Mouse (Mus musculus): ENCODE measurements at regions not wholly inside any gene's neighbourhood (a gene's known extent, or its start where the extent isn't known, plus 50 kb on each side); places are given as distances from the start of the nearest gene placed in this dataset.
A peak's percentile ranks its signal among the peaks of the same experiment; 100 is the strongest.

DNA sequence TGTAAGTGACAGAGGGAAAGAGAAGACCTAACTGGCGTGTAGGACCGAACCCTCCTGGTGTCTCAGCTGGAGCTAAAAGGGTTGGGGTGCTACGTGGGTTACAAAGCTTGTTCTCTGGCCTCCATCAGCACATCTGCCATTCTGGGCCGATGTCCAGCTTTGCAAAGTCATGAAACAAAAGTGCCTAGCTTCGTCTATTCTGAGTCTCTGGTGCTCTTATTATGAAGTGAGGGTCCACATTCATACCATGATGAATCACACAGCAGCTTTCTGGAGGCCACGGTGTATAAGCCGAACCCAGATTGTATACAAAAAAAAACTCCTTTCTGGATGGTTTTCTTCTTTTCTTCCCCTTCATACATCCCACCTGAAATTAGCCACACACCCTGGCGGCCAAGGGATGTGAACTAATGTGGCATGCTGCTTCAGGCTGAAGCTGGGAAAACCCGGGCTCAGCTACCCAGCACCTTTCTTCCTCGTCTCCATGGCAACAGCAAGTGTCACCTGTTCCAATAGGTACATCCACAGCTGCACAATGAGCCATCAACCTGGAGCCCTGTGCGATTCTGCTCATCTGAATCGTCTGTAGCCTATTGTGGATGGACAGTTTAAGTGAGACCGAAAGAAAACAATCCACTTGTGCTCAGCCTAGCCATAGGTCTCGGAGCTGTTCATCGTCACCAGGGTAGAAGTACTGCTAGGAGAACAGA, 89.5 kb upstream of the Cbln4 start:
- peak; percentile 45 for DNase-seq (ENCODE audit: low spot score)
- H3K36me3 ChIP-seq (ENCODE audit: control insufficient read depth, insufficient read depth, low read length) = no peaks in the 10 kb centered on the region

DNA sequence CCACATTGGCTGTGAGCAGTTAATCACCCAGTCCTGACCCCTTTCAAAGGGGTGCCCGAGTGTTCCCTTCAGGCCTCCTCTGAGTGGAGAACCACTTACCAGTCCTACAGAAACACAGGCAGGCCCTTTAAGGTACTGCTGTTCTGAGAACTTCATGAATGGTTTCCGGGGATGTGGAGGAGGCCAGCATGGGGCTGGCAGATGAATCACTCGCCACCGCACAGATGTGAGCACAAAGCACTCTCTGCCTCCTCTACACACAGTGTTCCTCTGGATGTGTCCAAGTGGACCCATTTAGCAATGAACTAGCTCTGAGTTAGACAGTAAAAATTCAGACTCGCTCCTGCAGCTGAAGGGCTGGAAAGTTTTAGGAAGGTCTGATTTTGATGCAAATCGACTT, 96.8 kb upstream of the Cbln4 start:
- Histone ChIP-seq H3K9me3 (ENCODE audit: control insufficient read depth, low read length) (no peaks in the 10 kb centered on the region), H3K27me3 (replicated peaks; ENCODE audit: control insufficient read depth, insufficient read depth, low read length) (no peaks in the 10 kb centered on the region), H3K4me2 (ENCODE audit: low read depth, low read length) (no peak overlapping the region), H3K4me3 (ENCODE audit: low read depth, low read length) (no peak overlapping the region), H3K36me3 (ENCODE audit: control insufficient read depth, insufficient read depth, low read length) (no peaks in the 10 kb centered on the region), H3K9ac (ENCODE audit: low read depth, low read length) (no peak overlapping the region), H3K27ac (replicated peaks; ENCODE audit: low read depth, low read length) (no peak overlapping the region), H3K4me1 (ENCODE audit: control insufficient read depth, insufficient read depth, low read length) (no peaks in the 10 kb centered on the region)
- DNase-seq (ENCODE audit: low spot score) = no peak
- WGBS = 57% methylated on average over 6 of the region's 6 CpGs
- ATAC-seq (ENCODE audit: low read depth) = no peak

More for the DNA sequence above, 89.5 kb upstream of the Cbln4 start:
- Histone ChIP-seq H3K9me3 (ENCODE audit: control insufficient read depth, low read length) (no peaks in the 10 kb centered on the region), H3K27me3 (replicated peaks; ENCODE audit: control insufficient read depth, insufficient read depth, low read length) (no peaks in the 10 kb centered on the region), H3K4me2 (ENCODE audit: low read depth, low read length) (no peak overlapping the region), H3K4me1 (ENCODE audit: control insufficient read depth, insufficient read depth, low read length) (no peaks in the 10 kb centered on the region), H3K9ac (ENCODE audit: low read depth, low read length) (no peak overlapping the region), H3K4me3 (ENCODE audit: low read depth, low read length) (no peak overlapping the region), H3K27ac (replicated peaks; ENCODE audit: low read depth, low read length) (no peak overlapping the region)
- 69% methylated on average over 15 of the region's 15 CpGs for WGBS
- ATAC-seq (ENCODE audit: low read depth) = no peak

DNA sequence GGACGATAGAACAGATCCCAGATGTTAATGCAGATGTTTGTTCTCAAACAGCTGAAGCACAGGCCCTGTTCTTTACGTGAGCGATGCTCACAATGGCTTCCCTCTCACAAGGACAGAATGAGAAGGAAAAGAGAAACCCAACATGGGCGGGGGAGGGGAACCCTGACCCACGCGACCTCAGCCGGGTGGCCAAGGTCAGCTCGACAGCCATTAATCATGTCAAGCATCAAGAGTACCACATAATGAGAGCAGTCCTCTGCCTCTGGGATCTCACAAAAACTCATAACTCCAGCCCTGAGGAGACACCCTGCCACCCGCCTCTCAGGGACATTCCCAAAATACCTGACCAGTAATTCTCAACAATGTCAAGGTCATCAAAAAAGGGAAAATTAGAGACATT, 100.0 kb upstream of the Cbln4 start:
- no peak for ATAC-seq (ENCODE audit: low read depth)
- H3K4me1 ChIP-seq (ENCODE audit: control insufficient read depth, insufficient read depth, low read length) = no peaks in the 10 kb centered on the region
- H3K9ac ChIP-seq (ENCODE audit: low read depth, low read length) = no peak overlapping the region
- H3K4me3 ChIP-seq (ENCODE audit: low read depth, low read length) = no peak overlapping the region
- 52% methylated on average over 9 of the region's 9 CpGs for WGBS
- no peak for DNase-seq (ENCODE audit: low spot score)
- H3K36me3 ChIP-seq (ENCODE audit: control insufficient read depth, insufficient read depth, low read length) = no peaks in the 10 kb centered on the region
- no peaks in the 10 kb centered on the region for H3K9me3 ChIP-seq (ENCODE audit: control insufficient read depth, low read length)
- H3K4me2 ChIP-seq (ENCODE audit: low read depth, low read length) = no peak overlapping the region
- no peaks in the 10 kb centered on the region for H3K27me3 ChIP-seq (replicated peaks; ENCODE audit: control insufficient read depth, insufficient read depth, low read length)
- no peak overlapping the region for H3K27ac ChIP-seq (replicated peaks; ENCODE audit: low read depth, low read length)

DNA sequence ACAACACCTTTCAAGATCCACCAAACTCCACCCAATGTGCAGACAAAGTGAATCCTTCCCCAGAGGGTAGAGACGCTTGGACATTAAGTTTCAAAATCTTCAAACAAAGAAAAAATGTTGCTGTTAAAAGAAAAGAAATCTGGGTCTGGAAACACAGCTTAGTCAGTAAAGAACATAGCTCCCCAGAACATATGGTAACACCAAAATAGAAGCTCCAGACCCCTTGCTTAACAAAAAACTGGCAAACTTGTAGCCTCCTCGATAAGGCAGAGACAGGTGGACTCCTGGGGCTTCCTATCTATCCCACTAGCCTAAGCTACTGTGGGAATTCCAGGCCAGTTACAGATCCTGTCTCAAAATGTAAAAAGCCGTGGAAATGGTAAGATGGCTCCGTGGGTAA, 99.6 kb upstream of the Mc3r start:
- Histone ChIP-seq H3K36me3 (ENCODE audit: control insufficient read depth, insufficient read depth, low read length) (no peaks in the 10 kb centered on the region), H3K27ac (replicated peaks; ENCODE audit: low read depth, low read length) (no peak overlapping the region), H3K4me1 (ENCODE audit: control insufficient read depth, insufficient read depth, low read length) (no peaks in the 10 kb centered on the region), H3K9me3 (ENCODE audit: control insufficient read depth, low read length) (peaks cover 11% of the 10 kb centered on the region), H3K9ac (ENCODE audit: low read depth, low read length) (no peak overlapping the region), H3K4me3 (ENCODE audit: low read depth, low read length) (no peak overlapping the region), H3K27me3 (replicated peaks; ENCODE audit: control insufficient read depth, insufficient read depth, low read length) (no peaks in the 10 kb centered on the region), H3K4me2 (ENCODE audit: low read depth, low read length) (no peak overlapping the region)
- DNase-seq (ENCODE audit: low spot score) = no peak
- no peak for ATAC-seq (ENCODE audit: low read depth)
- WGBS = 85% methylated on average over 4 of the region's 4 CpGs

DNA sequence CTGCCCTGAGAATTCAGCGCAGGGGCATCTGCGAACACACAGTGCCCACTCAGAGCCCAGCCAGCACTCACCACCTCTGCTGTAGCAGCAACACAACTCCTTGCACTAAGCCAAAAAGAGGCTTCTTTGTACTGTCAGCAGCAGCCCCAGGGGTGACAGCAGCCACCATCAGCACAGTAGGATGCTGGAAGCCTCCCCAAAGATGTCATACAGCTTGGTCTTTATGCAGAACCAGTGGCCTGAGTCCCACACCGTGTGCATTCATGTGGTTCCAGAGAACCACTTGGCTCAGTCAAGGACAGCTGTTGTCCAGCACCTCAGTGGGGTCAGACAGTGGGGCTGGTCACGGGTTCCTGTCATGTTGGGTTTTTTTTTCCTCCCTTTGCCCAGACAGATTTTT, 98.6 kb upstream of the Mc3r start:
- no peak overlapping the region for H3K27ac ChIP-seq (replicated peaks; ENCODE audit: low read depth, low read length)
- no peaks in the 10 kb centered on the region for H3K4me1 ChIP-seq (ENCODE audit: control insufficient read depth, insufficient read depth, low read length)

DNA sequence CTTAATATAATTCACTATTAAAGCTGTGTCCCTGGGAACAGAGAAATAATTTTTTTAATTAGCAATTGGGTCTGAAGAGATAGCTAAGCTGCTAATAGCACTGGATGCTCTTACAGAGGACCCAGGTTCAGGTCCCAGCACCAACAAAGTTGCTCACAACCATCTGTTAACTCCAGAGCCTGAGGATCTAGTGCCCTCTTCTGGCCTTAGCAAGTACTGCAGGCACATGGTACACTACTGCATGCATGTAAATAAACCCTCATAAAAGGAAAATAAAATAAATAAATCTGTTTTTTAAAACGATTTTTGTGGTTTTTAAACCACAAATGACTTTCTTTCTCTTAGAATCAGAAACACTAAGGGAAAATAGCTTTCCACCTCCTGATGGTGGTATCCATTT, 97.4 kb upstream of the Mc3r start:
- Histone ChIP-seq H3K4me1 (ENCODE audit: control insufficient read depth, insufficient read depth, low read length) (no peaks in the 10 kb centered on the region), H3K9ac (ENCODE audit: low read depth, low read length) (no peak overlapping the region), H3K36me3 (ENCODE audit: control insufficient read depth, insufficient read depth, low read length) (no peaks in the 10 kb centered on the region), H3K4me2 (ENCODE audit: low read depth, low read length) (no peak overlapping the region), H3K9me3 (ENCODE audit: control insufficient read depth, low read length) (peaks cover 11% of the 10 kb centered on the region), H3K4me3 (ENCODE audit: low read depth, low read length) (no peak overlapping the region), H3K27ac (replicated peaks; ENCODE audit: low read depth, low read length) (no peak overlapping the region), H3K27me3 (replicated peaks; ENCODE audit: control insufficient read depth, insufficient read depth, low read length) (no peaks in the 10 kb centered on the region)
- ATAC-seq (ENCODE audit: low read depth) (no peak), DNase-seq (ENCODE audit: low spot score) (no peak)
- WGBS = 58% methylated on average over 1 of the region's 1 CpGs

More for the DNA sequence above, 98.6 kb upstream of the Mc3r start:
- no peak overlapping the region for H3K4me3 ChIP-seq (ENCODE audit: low read depth, low read length)
- H3K9ac ChIP-seq (ENCODE audit: low read depth, low read length) = no peak overlapping the region
- WGBS = 73% methylated on average over 4 of the region's 4 CpGs
- ATAC-seq (ENCODE audit: low read depth) (no peak), DNase-seq (ENCODE audit: low spot score) (no peak)
- no peaks in the 10 kb centered on the region for H3K36me3 ChIP-seq (ENCODE audit: control insufficient read depth, insufficient read depth, low read length)
- no peak overlapping the region for H3K4me2 ChIP-seq (ENCODE audit: low read depth, low read length)
- H3K27me3 ChIP-seq (replicated peaks; ENCODE audit: control insufficient read depth, insufficient read depth, low read length) = no peaks in the 10 kb centered on the region
- peaks cover 11% of the 10 kb centered on the region for H3K9me3 ChIP-seq (ENCODE audit: control insufficient read depth, low read length)

DNA sequence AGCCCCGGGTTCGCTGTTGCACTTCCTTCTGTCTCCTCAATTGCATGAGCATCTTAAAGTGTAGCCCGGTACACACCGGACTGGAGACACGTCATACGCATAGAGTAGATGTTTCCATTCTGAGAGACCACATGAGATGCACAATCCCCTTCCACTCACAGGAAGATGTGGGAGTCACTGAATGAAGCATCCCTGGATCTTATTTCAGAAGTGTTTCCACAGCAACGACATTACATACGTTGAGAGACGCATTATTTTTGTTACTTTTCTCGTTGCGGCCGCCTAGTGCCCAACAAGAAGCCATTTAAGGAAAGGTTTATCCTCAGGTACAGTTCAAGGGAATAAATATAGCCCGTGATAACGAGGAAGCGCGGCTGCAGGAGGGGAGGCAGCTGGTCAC, 88.4 kb upstream of the Mc3r start:
- no peaks in the 10 kb centered on the region for H3K4me1 ChIP-seq (ENCODE audit: control insufficient read depth, insufficient read depth, low read length)
- no peak for ATAC-seq (ENCODE audit: low read depth)

DNA sequence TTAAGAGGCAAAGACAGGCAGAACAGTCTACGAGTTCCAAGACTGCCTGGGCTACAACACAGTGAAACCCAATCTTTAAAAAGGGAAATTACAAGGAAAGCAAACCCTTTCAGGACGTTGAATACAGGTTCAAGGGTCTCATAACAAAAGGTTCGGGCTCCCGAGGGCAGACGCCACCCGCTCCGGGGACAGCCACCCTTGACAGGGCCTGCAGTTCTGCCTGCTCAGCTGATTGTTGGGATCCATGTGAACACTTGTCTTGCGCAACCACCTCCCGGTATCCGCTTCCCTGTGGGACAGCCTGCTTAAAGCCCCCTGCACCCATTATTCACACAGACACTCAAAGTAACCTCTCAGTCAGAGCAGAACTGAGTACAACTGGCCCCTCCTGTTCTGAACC, 70.9 kb upstream of the Mc3r start:
- DNase-seq (ENCODE audit: low spot score) = no peak
- ATAC-seq (ENCODE audit: low read depth) = no peak
- no peaks in the 10 kb centered on the region for H3K9me3 ChIP-seq (ENCODE audit: control insufficient read depth, low read length)
- H3K27ac ChIP-seq (replicated peaks; ENCODE audit: low read depth, low read length) = no peak overlapping the region
- no peak overlapping the region for H3K9ac ChIP-seq (ENCODE audit: low read depth, low read length)
- no peaks in the 10 kb centered on the region for H3K36me3 ChIP-seq (ENCODE audit: control insufficient read depth, insufficient read depth, low read length)
- H3K4me2 ChIP-seq (ENCODE audit: low read depth, low read length) = no peak overlapping the region
- 81% methylated on average over 10 of the region's 10 CpGs for WGBS
- no peaks in the 10 kb centered on the region for H3K27me3 ChIP-seq (replicated peaks; ENCODE audit: control insufficient read depth, insufficient read depth, low read length)
- no peak overlapping the region for H3K4me3 ChIP-seq (ENCODE audit: low read depth, low read length)
- H3K4me1 ChIP-seq (ENCODE audit: control insufficient read depth, insufficient read depth, low read length) = no peaks in the 10 kb centered on the region

More for the DNA sequence above, 88.4 kb upstream of the Mc3r start:
- no peak overlapping the region for H3K9ac ChIP-seq (ENCODE audit: low read depth, low read length)
- no peaks in the 10 kb centered on the region for H3K9me3 ChIP-seq (ENCODE audit: control insufficient read depth, low read length)
- 88% methylated on average over 16 of the region's 16 CpGs for WGBS
- no peaks in the 10 kb centered on the region for H3K27me3 ChIP-seq (replicated peaks; ENCODE audit: control insufficient read depth, insufficient read depth, low read length)
- H3K4me3 ChIP-seq (ENCODE audit: low read depth, low read length) = no peak overlapping the region
- DNase-seq (ENCODE audit: low spot score) = no peak
- no peak overlapping the region for H3K4me2 ChIP-seq (ENCODE audit: low read depth, low read length)
- H3K27ac ChIP-seq (replicated peaks; ENCODE audit: low read depth, low read length) = no peak overlapping the region
- no peaks in the 10 kb centered on the region for H3K36me3 ChIP-seq (ENCODE audit: control insufficient read depth, insufficient read depth, low read length)

DNA sequence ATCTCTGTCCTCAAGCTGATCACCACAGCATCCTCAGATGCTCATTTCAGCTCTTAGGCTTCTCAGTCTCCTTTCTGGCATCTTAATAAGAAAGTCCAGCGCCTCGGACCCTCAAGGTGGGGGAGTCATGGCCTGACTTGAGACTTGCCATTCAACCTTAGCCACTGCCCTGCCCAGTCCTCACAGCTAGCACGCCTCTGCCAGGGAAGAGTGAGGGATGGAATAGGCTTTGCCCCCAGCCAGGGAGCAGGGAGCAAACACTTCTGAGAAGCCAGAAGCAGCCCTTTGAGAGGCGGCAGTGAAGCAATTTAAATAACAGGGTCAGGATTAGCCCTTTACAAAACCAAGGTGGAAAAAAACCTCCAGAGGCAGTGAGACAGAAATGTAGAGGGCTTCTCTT, 69.0 kb upstream of the Mc3r start:
- ATAC-seq (ENCODE audit: low read depth) = no peak

More for the DNA sequence above, 69.0 kb upstream of the Mc3r start:
- no peaks in the 10 kb centered on the region for H3K36me3 ChIP-seq (ENCODE audit: control insufficient read depth, insufficient read depth, low read length)
- 61% methylated on average over 4 of the region's 4 CpGs for WGBS
- no peaks in the 10 kb centered on the region for H3K9me3 ChIP-seq (ENCODE audit: control insufficient read depth, low read length)
- no peak for DNase-seq (ENCODE audit: low spot score)
- no peaks in the 10 kb centered on the region for H3K4me1 ChIP-seq (ENCODE audit: control insufficient read depth, insufficient read depth, low read length)
- no peak overlapping the region for H3K9ac ChIP-seq (ENCODE audit: low read depth, low read length)
- no peak overlapping the region for H3K4me2 ChIP-seq (ENCODE audit: low read depth, low read length)
- H3K4me3 ChIP-seq (ENCODE audit: low read depth, low read length) = no peak overlapping the region
- no peaks in the 10 kb centered on the region for H3K27me3 ChIP-seq (replicated peaks; ENCODE audit: control insufficient read depth, insufficient read depth, low read length)
- no peak overlapping the region for H3K27ac ChIP-seq (replicated peaks; ENCODE audit: low read depth, low read length)

All from embryonic facial prominence, embryonic 14.5 days (tissue).